Mouse (Mus musculus): Measurements from ENCODE around the gene Dzip1. TPM values are rescaled to one million over a fixed set of nuclear protein-coding genes. Genes with fewer than 3 reads are reported as not detected.

Dzip1 gene
- polyA plus RNA-seq, 1 experiment from 2014 or later: 16.4 TPM

- no peak for ATAC-seq (replicated peaks; ENCODE audit: low FRiP score, low TSS enrichment, low read depth)
- WGBS: 94% methylated on average over 4 of the region's 4 CpGs
- H3K9ac ChIP-seq (ENCODE audit: low read length): no peak overlapping the region
- H3K9me3 ChIP-seq (ENCODE audit: control insufficient read depth, low read length): no peaks in the 10 kb centered on the region
- no peak overlapping the region for H3K27ac ChIP-seq (ENCODE audit: low read depth)
- no peak overlapping the region for H3K4me2 ChIP-seq (ENCODE audit: low read length)
- peaks cover 24% of the 10 kb centered on the region for H3K36me3 ChIP-seq (ENCODE audit: control insufficient read depth, insufficient read depth, low read length)
- no peak overlapping the region for H3K4me3 ChIP-seq (ENCODE audit: low read depth, low read length)
- DNase-seq (ENCODE audit: low spot score): no peak
- no peaks in the 10 kb centered on the region for H3K27me3 ChIP-seq (replicated peaks; ENCODE audit: control insufficient read depth, insufficient read depth, low read length)
- no peaks in the 10 kb centered on the region for H3K4me1 ChIP-seq (replicated peaks; ENCODE audit: control insufficient read depth, insufficient read depth, low read length)
Observed at GRCm38 (mm10) chr14:118874126-118874525, 51.1 kb downstream of the Dzip1 start.

DNA sequence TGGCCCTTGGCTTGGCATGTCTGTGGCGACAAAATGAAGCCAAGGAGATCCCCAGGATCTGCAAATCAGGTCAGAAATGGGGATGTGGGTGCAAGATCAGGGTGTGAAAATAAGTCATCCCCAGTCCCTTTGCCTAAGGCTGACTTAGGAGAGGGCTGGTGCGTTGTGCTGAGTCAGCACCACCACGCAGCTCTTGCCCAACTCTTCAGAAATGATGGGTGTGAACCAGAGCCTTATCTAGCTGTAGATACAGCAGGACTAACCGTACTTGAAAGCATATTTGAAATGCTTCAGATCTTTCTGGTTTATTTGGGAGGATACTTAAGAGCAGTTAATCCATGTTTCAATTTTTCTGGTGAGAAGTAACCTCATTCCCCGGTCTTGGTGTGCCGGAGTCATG is 55.5 kb downstream of the Dzip1 start:
- Histone ChIP-seq H3K4me2 (ENCODE audit: low read length) (no peak overlapping the region), H3K27me3 (replicated peaks; ENCODE audit: control insufficient read depth, insufficient read depth, low read length) (no peaks in the 10 kb centered on the region), H3K4me3 (ENCODE audit: low read depth, low read length) (no peak overlapping the region), H3K4me1 (replicated peaks; ENCODE audit: control insufficient read depth, insufficient read depth, low read length) (no peaks in the 10 kb centered on the region), H3K9me3 (ENCODE audit: control insufficient read depth, low read length) (no peaks in the 10 kb centered on the region), H3K9ac (ENCODE audit: low read length) (no peak overlapping the region), H3K36me3 (ENCODE audit: control insufficient read depth, insufficient read depth, low read length) (no peaks in the 10 kb centered on the region), H3K27ac (ENCODE audit: low read depth) (no peak overlapping the region)
- WGBS: 75% methylated on average over 6 of the region's 6 CpGs
- DNase-seq (ENCODE audit: low spot score): no peak
- ATAC-seq (replicated peaks; ENCODE audit: low FRiP score, low TSS enrichment, low read depth): no peak

- DNase-seq (ENCODE audit: low spot score): no peak
- no peak for ATAC-seq (replicated peaks; ENCODE audit: low FRiP score, low TSS enrichment, low read depth)
- H3K27ac ChIP-seq (ENCODE audit: low read depth): no peak overlapping the region
- H3K27me3 ChIP-seq (replicated peaks; ENCODE audit: control insufficient read depth, insufficient read depth, low read length): no peaks in the 10 kb centered on the region
- no peaks in the 10 kb centered on the region for H3K9me3 ChIP-seq (ENCODE audit: control insufficient read depth, low read length)
- H3K4me2 ChIP-seq (ENCODE audit: low read length): no peak overlapping the region
- no peaks in the 10 kb centered on the region for H3K4me1 ChIP-seq (replicated peaks; ENCODE audit: control insufficient read depth, insufficient read depth, low read length)
- no peaks in the 10 kb centered on the region for H3K36me3 ChIP-seq (ENCODE audit: control insufficient read depth, insufficient read depth, low read length)
- 86% methylated on average over 13 of the region's 13 CpGs for WGBS
- no peak overlapping the region for H3K4me3 ChIP-seq (ENCODE audit: low read depth, low read length)
- no peak overlapping the region for H3K9ac ChIP-seq (ENCODE audit: low read length)
Observed at GRCm38 (mm10) chr14:118868102-118868724, 57.0 kb downstream of the Dzip1 start.

GRCm38 (mm10) chr14:118867366-118867765 is 57.9 kb downstream of the Dzip1 start:
- H3K36me3 ChIP-seq (ENCODE audit: control insufficient read depth, insufficient read depth, low read length): no peaks in the 10 kb centered on the region
- WGBS: 53% methylated on average over 6 of the region's 6 CpGs
- no peaks in the 10 kb centered on the region for H3K4me1 ChIP-seq (replicated peaks; ENCODE audit: control insufficient read depth, insufficient read depth, low read length)
- ATAC-seq (replicated peaks; ENCODE audit: low FRiP score, low TSS enrichment, low read depth) (no peak), DNase-seq (ENCODE audit: low spot score) (no peak)
- no peaks in the 10 kb centered on the region for H3K27me3 ChIP-seq (replicated peaks; ENCODE audit: control insufficient read depth, insufficient read depth, low read length)
- H3K9ac ChIP-seq (ENCODE audit: low read length): no peak overlapping the region
- no peaks in the 10 kb centered on the region for H3K9me3 ChIP-seq (ENCODE audit: control insufficient read depth, low read length)
- no peak overlapping the region for H3K4me2 ChIP-seq (ENCODE audit: low read length)
- H3K27ac ChIP-seq (ENCODE audit: low read depth): no peak overlapping the region
- H3K4me3 ChIP-seq (ENCODE audit: low read depth, low read length): no peak overlapping the region

DNA sequence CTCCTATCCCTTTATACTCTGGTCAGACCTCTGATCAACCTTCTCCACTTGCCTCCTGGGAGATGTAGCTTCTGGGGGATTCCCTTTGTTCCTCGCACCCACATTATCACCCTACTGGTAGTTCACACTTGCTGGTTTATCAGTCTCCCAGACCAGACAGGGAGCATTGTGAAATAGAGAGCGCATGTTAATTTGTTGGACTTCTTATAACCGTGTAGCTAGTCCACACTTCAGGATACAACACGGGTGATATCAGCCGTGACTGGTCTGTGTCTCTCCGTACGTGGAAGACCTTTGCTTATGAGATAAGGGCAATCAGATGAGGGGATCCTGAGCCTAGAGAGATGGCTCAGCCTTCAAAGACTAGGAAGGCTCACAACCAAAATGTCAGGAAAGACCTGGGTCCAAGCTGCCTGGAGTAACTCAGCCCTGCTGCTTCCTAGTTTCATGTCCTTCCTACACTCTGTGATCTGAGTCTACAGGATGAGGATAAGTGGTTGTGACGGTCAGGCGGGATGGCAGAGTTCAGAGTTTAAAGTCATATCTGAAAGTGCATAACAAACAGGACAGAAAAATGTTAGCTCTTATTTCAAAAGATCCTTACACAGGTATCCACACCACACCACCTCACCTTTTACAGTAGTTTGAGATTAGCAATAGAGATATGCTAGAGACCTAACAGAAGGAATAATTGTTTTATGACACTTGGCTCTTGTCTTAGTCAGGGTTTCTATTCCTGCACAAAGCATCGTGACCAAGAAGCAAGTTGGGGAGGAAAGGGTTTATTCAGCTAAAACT is 59.0 kb downstream of the Dzip1 start:
- Histone ChIP-seq H3K4me2 (ENCODE audit: low read length) (no peak overlapping the region), H3K36me3 (ENCODE audit: control insufficient read depth, insufficient read depth, low read length) (no peaks in the 10 kb centered on the region), H3K27me3 (replicated peaks; ENCODE audit: control insufficient read depth, insufficient read depth, low read length) (no peaks in the 10 kb centered on the region), H3K4me1 (replicated peaks; ENCODE audit: control insufficient read depth, insufficient read depth, low read length) (no peaks in the 10 kb centered on the region), H3K9me3 (ENCODE audit: control insufficient read depth, low read length) (no peaks in the 10 kb centered on the region), H3K9ac (ENCODE audit: low read length) (no peak overlapping the region), H3K27ac (ENCODE audit: low read depth) (no peak overlapping the region), H3K4me3 (ENCODE audit: low read depth, low read length) (no peak overlapping the region)
- ATAC-seq (replicated peaks; ENCODE audit: low FRiP score, low TSS enrichment, low read depth): no peak
- 71% methylated on average over 10 of the region's 10 CpGs for WGBS
- DNase-seq (ENCODE audit: low spot score): no peak

GRCm38 (mm10) chr14:118864905-118865304 is 60.4 kb downstream of the Dzip1 start:
- Histone ChIP-seq H3K27me3 (replicated peaks; ENCODE audit: control insufficient read depth, insufficient read depth, low read length) (no peaks in the 10 kb centered on the region), H3K9me3 (ENCODE audit: control insufficient read depth, low read length) (no peaks in the 10 kb centered on the region), H3K27ac (ENCODE audit: low read depth) (no peak overlapping the region), H3K9ac (ENCODE audit: low read length) (no peak overlapping the region), H3K4me3 (ENCODE audit: low read depth, low read length) (no peak overlapping the region), H3K4me1 (replicated peaks; ENCODE audit: control insufficient read depth, insufficient read depth, low read length) (no peaks in the 10 kb centered on the region), H3K4me2 (ENCODE audit: low read length) (no peak overlapping the region), H3K36me3 (ENCODE audit: control insufficient read depth, insufficient read depth, low read length) (no peaks in the 10 kb centered on the region)
- 59% methylated on average over 4 of the region's 4 CpGs for WGBS
- DNase-seq (ENCODE audit: low spot score) (no peak), ATAC-seq (replicated peaks; ENCODE audit: low FRiP score, low TSS enrichment, low read depth) (no peak)

GRCm38 (mm10) chr14:118862253-118862652 is 63.0 kb downstream of the Dzip1 start:
- Histone ChIP-seq H3K36me3 (ENCODE audit: control insufficient read depth, insufficient read depth, low read length) (no peaks in the 10 kb centered on the region), H3K4me3 (ENCODE audit: low read depth, low read length) (no peak overlapping the region), H3K27ac (ENCODE audit: low read depth) (no peak overlapping the region), H3K4me2 (ENCODE audit: low read length) (no peak overlapping the region), H3K9ac (ENCODE audit: low read length) (no peak overlapping the region), H3K27me3 (replicated peaks; ENCODE audit: control insufficient read depth, insufficient read depth, low read length) (no peaks in the 10 kb centered on the region), H3K4me1 (replicated peaks; ENCODE audit: control insufficient read depth, insufficient read depth, low read length) (no peaks in the 10 kb centered on the region), H3K9me3 (ENCODE audit: control insufficient read depth, low read length) (no peaks in the 10 kb centered on the region)
- DNase-seq (ENCODE audit: low spot score): no peak
- no peak for ATAC-seq (replicated peaks; ENCODE audit: low FRiP score, low TSS enrichment, low read depth)
- 54% methylated on average over 7 of the region's 7 CpGs for WGBS

GRCm38 (mm10) chr14:118858318-118858717 is 66.9 kb downstream of the Dzip1 start:
- Histone ChIP-seq H3K4me3 (ENCODE audit: low read depth, low read length) (no peak overlapping the region), H3K9ac (ENCODE audit: low read length) (no peak overlapping the region), H3K36me3 (ENCODE audit: control insufficient read depth, insufficient read depth, low read length) (no peaks in the 10 kb centered on the region), H3K9me3 (ENCODE audit: control insufficient read depth, low read length) (no peaks in the 10 kb centered on the region), H3K4me1 (replicated peaks; ENCODE audit: control insufficient read depth, insufficient read depth, low read length) (no peaks in the 10 kb centered on the region), H3K4me2 (ENCODE audit: low read length) (no peak overlapping the region), H3K27ac (ENCODE audit: low read depth) (no peak overlapping the region), H3K27me3 (replicated peaks; ENCODE audit: control insufficient read depth, insufficient read depth, low read length) (peaks cover 13% of the 10 kb centered on the region; the same call in 1 of the 2 replicates)
- DNase-seq (ENCODE audit: low spot score) (no peak), ATAC-seq (replicated peaks; ENCODE audit: low FRiP score, low TSS enrichment, low read depth) (no peak)
- WGBS: 55% methylated on average over 6 of the region's 6 CpGs

GRCm38 (mm10) chr14:118856563-118856962 is 68.7 kb downstream of the Dzip1 start:
- no peak for ATAC-seq (replicated peaks; ENCODE audit: low FRiP score, low TSS enrichment, low read depth)

More at GRCm38 (mm10) chr14:118856563-118856962, 68.7 kb downstream of the Dzip1 start:
- Histone ChIP-seq H3K27me3 (replicated peaks; ENCODE audit: control insufficient read depth, insufficient read depth, low read length) (peaks cover 13% of the 10 kb centered on the region; the same call in 1 of the 2 replicates), H3K9ac (ENCODE audit: low read length) (no peak overlapping the region), H3K4me2 (ENCODE audit: low read length) (no peak overlapping the region), H3K27ac (ENCODE audit: low read depth) (no peak overlapping the region), H3K9me3 (ENCODE audit: control insufficient read depth, low read length) (no peaks in the 10 kb centered on the region), H3K4me1 (replicated peaks; ENCODE audit: control insufficient read depth, insufficient read depth, low read length) (no peaks in the 10 kb centered on the region), H3K4me3 (ENCODE audit: low read depth, low read length) (no peak overlapping the region), H3K36me3 (ENCODE audit: control insufficient read depth, insufficient read depth, low read length) (no peaks in the 10 kb centered on the region)
- DNase-seq (ENCODE audit: low spot score): no peak
- 83% methylated on average over 6 of the region's 6 CpGs for WGBS

All from intestine, embryonic 14.5 days (tissue).